9 mouse cellular contexts compared by ENCODE assay signal in genomic region chr4:82435716-82436115, GRCm38 (mm10).
A peak's percentile ranks its signal among the peaks of the same experiment; 100 is the strongest.
DNase-seq lines count a peak whose midpoint lies in the region; ATAC-seq and TF ChIP-seq lines count a peak whose summit lies in the region.
"Had no signal": no experiment of that assay in that cellular context is flagged by ENCODE, and none has a peak within 500 bp of the region (broad histone marks: within the 10 kb centered on the region; RNA-seq: fewer than 3 reads in every experiment).

No protein-coding gene starts in this region.

- DNase-seq in R1 (ENCODE audit: low read depth, low spot score) = peak; percentile 88
- no peak for DNase-seq in stomach, postnatal 0 days (ENCODE audit: low spot score)
- no peak for DNase-seq in thymus, adult 2 months
- no peak for DNase-seq in left cerebral cortex, postnatal 4 days

- intact Hi-C loops in left cerebral cortex, postnatal 4 days (cut with DNase I) = no loop called here

- H3K4me1 ChIP-seq in E14TG2a.4 (replicated peaks; ENCODE audit: low read depth, low read length) = peaks cover 68% of the 10 kb centered on the region
- H3K4me1 ChIP-seq in heart, embryonic 13.5 days = peaks cover 84% of the 10 kb centered on the region
- H3K4me1 ChIP-seq in limb, embryonic 15.5 days = peaks cover 50% of the 10 kb centered on the region
- H3K4me1 ChIP-seq in stomach, postnatal 0 days (replicated peaks; ENCODE audit: control insufficient read depth, insufficient read depth) = peaks cover 6% of the 10 kb centered on the region; the same call in 1 of the 2 replicates
- H3K4me1 ChIP-seq in thymus, adult 2 months (replicated peaks; ENCODE audit: control insufficient read depth, insufficient read depth, low read length) = no peaks in the 10 kb centered on the region

- peak overlapping the region; percentile 38 for H3K9ac ChIP-seq in heart, embryonic 13.5 days
- H3K9ac ChIP-seq in limb, embryonic 15.5 days = no peak overlapping the region
- H3K9ac ChIP-seq in stomach, postnatal 0 days (ENCODE audit: low read length) = no peak overlapping the region
- H3K9ac ChIP-seq: embryonic facial prominence, embryonic 13.5 days had no signal

- H3K4me3 ChIP-seq in E14TG2a.4 (replicated peaks; ENCODE audit: low read length) = peak overlapping the region; percentile 13; the same call in 1 of the 2 replicates
- no peak overlapping the region for H3K4me3 ChIP-seq in heart, embryonic 13.5 days
- H3K4me3 ChIP-seq in limb, embryonic 15.5 days = no peak overlapping the region
- H3K4me3 ChIP-seq in stomach, postnatal 0 days (ENCODE audit: low read depth, low read length) = no peak overlapping the region
- no peak overlapping the region for H3K4me3 ChIP-seq in thymus, adult 2 months (ENCODE audit: control insufficient read depth, insufficient read depth, low read length)
- H3K4me3 ChIP-seq: embryonic facial prominence, embryonic 13.5 days had no signal

- TF ChIP-seq POLR2A in thymus, adult 2 months (IDR thresholded peaks at IDR 0.05; ENCODE audit: control insufficient read depth, extremely low read depth, insufficient read depth, low read length, poor library complexity) = no peak

- TF ChIP-seq EP300 in stomach, postnatal 0 days (optimal IDR thresholded peaks at IDR 0.05) = no peak

- WGBS in heart, embryonic 13.5 days = 32% methylated on average over 5 of the region's 5 CpGs
- WGBS in limb, embryonic 15.5 days = 63% methylated on average over 5 of the region's 5 CpGs
- 40% methylated on average over 5 of the region's 5 CpGs for WGBS in stomach, postnatal 0 days
- WGBS in thymus, adult 2 months = 48% methylated on average over 5 of the region's 5 CpGs

- no peak for ATAC-seq in heart, embryonic 13.5 days (ENCODE audit: extremely low read depth, insufficient number of reproducible peaks, low FRiP score, low TSS enrichment)
- no peak for ATAC-seq in limb, embryonic 15.5 days (ENCODE audit: insufficient number of reproducible peaks, low FRiP score, low TSS enrichment, low read depth)
- peak; percentile 71 for ATAC-seq in stomach, postnatal 0 days (ENCODE audit: low FRiP score, low TSS enrichment)
- no peak for ATAC-seq in cerebellum, adult (ENCODE audit: insufficient number of reproducible peaks, low FRiP score, low TSS enrichment)

- 0 out of 2 replicates have a peak overlapping the region, but pooled peaks have one; percentile 28 for H3K4me2 ChIP-seq in heart, embryonic 13.5 days
- H3K4me2 ChIP-seq in limb, embryonic 15.5 days = no peak overlapping the region
- no peak overlapping the region for H3K4me2 ChIP-seq in stomach, postnatal 0 days (replicated peaks; ENCODE audit: low read depth)
- H3K4me2 ChIP-seq: embryonic facial prominence, embryonic 13.5 days had no signal

- no peak for TF ChIP-seq CTCF in E14TG2a.4 (conservative IDR thresholded peaks at IDR 0.05; ENCODE audit: low read length)
- TF ChIP-seq CTCF in stomach, postnatal 0 days (IDR thresholded peaks at IDR 0.05; ENCODE audit: low read depth) = no peak
- no peak for TF ChIP-seq CTCF in thymus, adult 2 months (IDR thresholded peaks at IDR 0.05; ENCODE audit: borderline replicate concordance, control insufficient read depth, extremely low read depth, insufficient read depth, low read length, poor library complexity)

- no peaks in the 10 kb centered on the region for H3K9me3 ChIP-seq in E14TG2a.4 (ENCODE audit: low read length)
- no peaks in the 10 kb centered on the region for H3K9me3 ChIP-seq in heart, embryonic 13.5 days
- no peaks in the 10 kb centered on the region for H3K9me3 ChIP-seq in limb, embryonic 15.5 days
- no peaks in the 10 kb centered on the region for H3K9me3 ChIP-seq in stomach, postnatal 0 days (ENCODE audit: control insufficient read depth, low read length)
- H3K9me3 ChIP-seq: embryonic facial prominence, embryonic 13.5 days had no signal

- no peaks in the 10 kb centered on the region for H3K27me3 ChIP-seq in E14TG2a.4 (ENCODE audit: insufficient read depth, low read length)
- H3K27me3 ChIP-seq in heart, embryonic 13.5 days (replicated peaks) = no peaks in the 10 kb centered on the region
- no peaks in the 10 kb centered on the region for H3K27me3 ChIP-seq in limb, embryonic 15.5 days
- H3K27me3 ChIP-seq in stomach, postnatal 0 days (ENCODE audit: control insufficient read depth, insufficient read depth, low read length) = no peaks in the 10 kb centered on the region
- no peaks in the 10 kb centered on the region for H3K27me3 ChIP-seq in thymus, adult 2 months (ENCODE audit: control insufficient read depth, insufficient read depth, low read length)
- H3K27me3 ChIP-seq: embryonic facial prominence, embryonic 13.5 days had no signal

- peak overlapping the region; percentile 87 for H3K27ac ChIP-seq in heart, embryonic 13.5 days (replicated peaks)
- H3K27ac ChIP-seq in limb, embryonic 15.5 days = 0 out of 2 replicates have a peak overlapping the region, but pooled peaks have one; percentile 14
- H3K27ac ChIP-seq in stomach, postnatal 0 days (replicated peaks) = peak overlapping the region; percentile 5; the same call in 1 of the 2 replicates
- H3K27ac ChIP-seq in thymus, adult 2 months (ENCODE audit: control insufficient read depth, insufficient read depth, low read length) = no peak overlapping the region
- H3K27ac ChIP-seq: embryonic facial prominence, embryonic 13.5 days had no signal

- no peaks in the 10 kb centered on the region for H3K36me3 ChIP-seq in E14TG2a.4 (ENCODE audit: insufficient read depth, low read length)
- H3K36me3 ChIP-seq in heart, embryonic 13.5 days = no peaks in the 10 kb centered on the region
- H3K36me3 ChIP-seq in limb, embryonic 15.5 days = no peaks in the 10 kb centered on the region
- H3K36me3 ChIP-seq in stomach, postnatal 0 days (ENCODE audit: control insufficient read depth, insufficient read depth, low read length) = no peaks in the 10 kb centered on the region
- H3K36me3 ChIP-seq in thymus, adult 2 months (ENCODE audit: control insufficient read depth, insufficient read depth, low read length) = no peaks in the 10 kb centered on the region
